Comparison of ENCODE assay signal across 30 mouse cellular contexts in the genomic region with DNA sequence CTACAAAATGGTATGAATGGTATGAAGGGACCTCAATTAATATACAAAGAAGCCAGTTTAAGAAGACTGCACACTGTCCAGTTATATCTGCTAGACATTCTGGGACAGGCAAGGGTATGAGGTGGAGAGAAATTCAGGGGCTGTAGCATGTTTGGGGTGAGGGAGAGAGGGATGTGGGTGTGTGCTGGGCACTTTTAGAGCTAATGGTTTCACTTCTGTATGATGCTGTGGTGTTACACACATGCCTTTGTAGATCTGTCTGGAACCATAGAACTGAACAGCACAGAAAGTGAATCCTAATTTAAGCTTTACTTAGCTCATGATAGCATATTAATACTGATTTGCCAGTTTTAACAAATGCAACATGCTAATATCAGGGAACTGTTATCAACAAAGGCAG. TPM values are rescaled to one million over a fixed set of nuclear protein-coding genes. Genes with fewer than 3 reads are reported as not detected.
"Had no signal": no experiment of that assay in that cellular context is flagged by ENCODE, and none has a peak within 500 bp of the region (broad histone marks: within the 10 kb centered on the region; RNA-seq: fewer than 3 reads in every experiment).

No protein-coding gene starts in this region.

- DNase-seq: cerebellum, adult 8-10 months; cerebellum, adult 9-10 months; cerebellum, adult 9-11 months; cerebellum, postnatal 10 days; cerebellum, postnatal 14 days; cerebellum, postnatal 25 days; cerebellum, postnatal 36 days; embryo, embryonic 11 days; forebrain, postnatal 0 days; gastrocnemius, adult 2 months; gastrocnemius, postnatal 10 days; gastrocnemius, postnatal 14 days; gastrocnemius, postnatal 25 days; gastrocnemius, postnatal 36 days; heart, adult 11 months; heart, adult 18-20 months; heart, adult 2 months had no signal

- H3K27ac ChIP-seq: embryonic facial prominence, embryonic 10.5 days; embryonic facial prominence, embryonic 12.5 days; embryonic facial prominence, embryonic 13.5 days; embryonic facial prominence, embryonic 15.5 days; forebrain, embryonic 10.5 days; forebrain, embryonic 12.5 days; forebrain, embryonic 13.5 days; forebrain, embryonic 15.5 days; gastrocnemius, adult 2 months; heart, adult 2 months had no signal

- H3K4me2 ChIP-seq: embryonic facial prominence, embryonic 12.5 days; embryonic facial prominence, embryonic 13.5 days; embryonic facial prominence, embryonic 15.5 days; forebrain, embryonic 12.5 days; forebrain, embryonic 13.5 days; forebrain, embryonic 15.5 days had no signal

- H3K27me3 ChIP-seq: embryonic facial prominence, embryonic 12.5 days; embryonic facial prominence, embryonic 13.5 days; embryonic facial prominence, embryonic 15.5 days; forebrain, embryonic 12.5 days; forebrain, embryonic 13.5 days; forebrain, embryonic 15.5 days had no signal

- ATAC-seq: forebrain, embryonic 13.5 days; forebrain, embryonic 14.5 days; forebrain, embryonic 15.5 days; forebrain, embryonic 16.5 days; forebrain, postnatal 0 days had no signal

- H3K4me1 ChIP-seq: embryonic facial prominence, embryonic 12.5 days; embryonic facial prominence, embryonic 13.5 days; embryonic facial prominence, embryonic 15.5 days; forebrain, embryonic 12.5 days; forebrain, embryonic 13.5 days; forebrain, embryonic 15.5 days had no signal

- H3K9me3 ChIP-seq: embryonic facial prominence, embryonic 10.5 days; embryonic facial prominence, embryonic 12.5 days; embryonic facial prominence, embryonic 13.5 days; embryonic facial prominence, embryonic 15.5 days; forebrain, embryonic 10.5 days; forebrain, embryonic 12.5 days; forebrain, embryonic 13.5 days; forebrain, embryonic 15.5 days had no signal

- H3K9ac ChIP-seq: embryonic facial prominence, embryonic 12.5 days; embryonic facial prominence, embryonic 13.5 days; embryonic facial prominence, embryonic 15.5 days; forebrain, embryonic 12.5 days; forebrain, embryonic 13.5 days; forebrain, embryonic 15.5 days; forebrain, postnatal 0 days had no signal

- H3K4me3 ChIP-seq: embryonic facial prominence, embryonic 10.5 days; embryonic facial prominence, embryonic 12.5 days; embryonic facial prominence, embryonic 13.5 days; embryonic facial prominence, embryonic 15.5 days; erythroblast, embryonic 14.5 days; forebrain, embryonic 10.5 days; forebrain, embryonic 12.5 days; forebrain, embryonic 13.5 days; forebrain, embryonic 15.5 days; gastrocnemius, adult 2 months; heart, adult 2 months had no signal

- H3K36me3 ChIP-seq: embryonic facial prominence, embryonic 10.5 days; embryonic facial prominence, embryonic 12.5 days; embryonic facial prominence, embryonic 13.5 days; embryonic facial prominence, embryonic 15.5 days; forebrain, embryonic 10.5 days; forebrain, embryonic 12.5 days; forebrain, embryonic 15.5 days had no signal

RNA-seq across cellular contexts. Expression of a gene that starts 37.0 kb away (rescaled TPM):
- total RNA-seq: common myeloid progenitor, adult 5-6 weeks had no signal
- polyA plus RNA-seq: erythroblast, embryonic 14.5 days; forebrain, embryonic 11.5 days had no signal
